Mouse (Mus musculus) intestine, embryonic 14.5 days (tissue): ENCODE measurements around the gene Klhl3. TPM values are rescaled to one million over a fixed set of nuclear protein-coding genes. Genes with fewer than 3 reads are reported as not detected.
A peak's percentile ranks its signal among the peaks of the same experiment; 100 is the strongest.

Experiments
- ATAC-seq: fragments of 200-750 bp; cut with Nextera tagmentation; replicated peaks from 2 replicates; pipeline ENCODE4 v1.8.0; 2017; ENCODE audit warnings: low read depth, moderate number of reproducible peaks, moderate TSS enrichment, moderate library complexity; ENCODE audit not compliant: low FRiP score, low TSS enrichment
- DNase-seq: peaks from one replicate; pipeline ENCODE4 v3.0.0-alpha.2; 2018; ENCODE audit warnings: low spot score
- H3K27ac ChIP-seq: fragments of 300-500 bp; sonication (generic); 2 replicates; pipeline ENCODE4 v1.5.1; 2014; ENCODE audit warnings: low read depth, mild to moderate bottlenecking, control low read depth
- H3K27me3 ChIP-seq: fragments of 300-500 bp; sonication (generic); replicated peaks from 2 replicates; pipeline ENCODE4 v1.6.1; 2014; ENCODE audit warnings: low read length, control low read depth; ENCODE audit not compliant: control insufficient read depth, insufficient read depth
- H3K36me3 ChIP-seq: fragments of 300-500 bp; sonication (generic); 2 replicates; pipeline ENCODE4 v1.6.1; 2014; ENCODE audit warnings: low read length, control low read depth; ENCODE audit not compliant: control insufficient read depth, insufficient read depth
- H3K4me1 ChIP-seq: fragments of 300-500 bp; sonication (generic); replicated peaks from 2 replicates; pipeline ENCODE4 v1.6.1; 2014; ENCODE audit warnings: low read length, control low read depth, mixed read lengths; ENCODE audit not compliant: control insufficient read depth, insufficient read depth
- H3K4me2 ChIP-seq: fragments of 300-500 bp; sonication (generic); 2 replicates; pipeline ENCODE4 v1.6.1; 2014; ENCODE audit warnings: low read length
- H3K4me3 ChIP-seq: fragments of 300-500 bp; sonication (generic); 2 replicates; pipeline ENCODE4 v1.5.1; 2014; ENCODE audit warnings: low read depth, low read length, control low read depth, mixed read lengths
- H3K9ac ChIP-seq: fragments of 300-500 bp; sonication (generic); 2 replicates; pipeline ENCODE4 v1.6.1; 2014; ENCODE audit warnings: mild to moderate bottlenecking, low read length
- H3K9me3 ChIP-seq: fragments of 300-500 bp; sonication (generic); 2 replicates; pipeline ENCODE4 v1.6.1; 2016; ENCODE audit warnings: low read length, control low read depth; ENCODE audit not compliant: control insufficient read depth
- WGBS: fragments of 180-500 bp; shearing (Covaris S2); extraction: QIAGEN DNeasy Blood & Tissue Kit; methylation state at CpG from one replicate; pipeline ENCODE4 v1.1.7; 2014; 5-methylcytosine and 5-hydroxymethylcytosine counted together
- polyA plus RNA-seq: library from polyadenylated mRNA; unstranded; fragments of >200 nt; fragmentation: Nextera tagmentation; extraction: Ambion mirVana; gene quantifications from 2 replicates; pipeline ENCODE4 v1.2.1, GENCODE M21; 2014

Klhl3 gene
- polyA plus RNA-seq, 1 experiment from 2014 or later, result 3.3 TPM

GRCm38 (mm10) chr13:58049121-58049520 lies 64.3 kb downstream of the Klhl3 start:
- H3K4me3 ChIP-seq, result no peak overlapping the region
- H3K27ac ChIP-seq, result no peak overlapping the region
- no peak for ATAC-seq
- WGBS, result 68% methylated on average over 5 of the region's 5 CpGs
- H3K4me1 ChIP-seq, result no peaks in the 10 kb centered on the region
- no peaks in the 10 kb centered on the region for H3K9me3 ChIP-seq
- no peak for DNase-seq
- no peak overlapping the region for H3K9ac ChIP-seq
- no peak overlapping the region for H3K4me2 ChIP-seq
- no peaks in the 10 kb centered on the region for H3K36me3 ChIP-seq
- no peaks in the 10 kb centered on the region for H3K27me3 ChIP-seq

DNA sequence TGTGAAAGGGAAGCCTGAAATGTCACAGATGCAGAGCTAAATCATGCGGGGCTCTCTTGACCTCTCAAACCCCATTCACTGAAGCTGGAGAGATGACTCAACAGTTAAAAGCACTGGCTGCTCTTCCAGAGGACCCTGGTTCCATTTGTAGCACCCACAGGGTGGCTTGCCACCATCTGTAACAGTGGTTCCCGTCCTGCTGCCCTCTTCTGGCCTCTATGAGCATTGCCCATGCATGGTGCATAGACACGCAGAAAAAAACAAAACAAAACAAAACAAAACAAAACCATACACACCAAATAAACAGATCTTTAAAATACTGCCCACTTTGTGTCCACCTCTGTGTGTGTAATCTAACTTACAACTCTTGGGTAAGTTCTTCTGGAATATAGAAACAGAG lies 65.3 kb downstream of the Klhl3 start:
- no peak for DNase-seq
- Histone ChIP-seq H3K9me3 (no peaks in the 10 kb centered on the region), H3K27ac (no peak overlapping the region), H3K36me3 (no peaks in the 10 kb centered on the region), H3K4me1 (no peaks in the 10 kb centered on the region), H3K4me3 (no peak overlapping the region), H3K9ac (no peak overlapping the region), H3K27me3 (no peaks in the 10 kb centered on the region), H3K4me2 (no peak overlapping the region)
- ATAC-seq, result no peak
- WGBS, result 86% methylated on average over 3 of the region's 3 CpGs

GRCm38 (mm10) chr13:58046178-58046577 lies 67.2 kb downstream of the Klhl3 start:
- no peaks in the 10 kb centered on the region for H3K4me1 ChIP-seq

GRCm38 (mm10) chr13:58045278-58045677 lies 68.1 kb downstream of the Klhl3 start:
- no peaks in the 10 kb centered on the region for H3K4me1 ChIP-seq
- no peaks in the 10 kb centered on the region for H3K36me3 ChIP-seq
- DNase-seq (no peak), ATAC-seq (no peak)
- no peak overlapping the region for H3K4me2 ChIP-seq
- H3K9me3 ChIP-seq, result no peaks in the 10 kb centered on the region
- no peak overlapping the region for H3K9ac ChIP-seq
- WGBS, result 62% methylated on average over 4 of the region's 4 CpGs
- H3K27ac ChIP-seq, result no peak overlapping the region
- no peak overlapping the region for H3K4me3 ChIP-seq
- H3K27me3 ChIP-seq, result no peaks in the 10 kb centered on the region

More at GRCm38 (mm10) chr13:58046178-58046577, 67.2 kb downstream of the Klhl3 start:
- no peaks in the 10 kb centered on the region for H3K9me3 ChIP-seq
- H3K4me3 ChIP-seq, result no peak overlapping the region
- 90% methylated on average over 7 of the region's 7 CpGs for WGBS
- H3K36me3 ChIP-seq, result no peaks in the 10 kb centered on the region
- DNase-seq, result no peak
- no peak overlapping the region for H3K9ac ChIP-seq
- H3K4me2 ChIP-seq, result no peak overlapping the region
- no peaks in the 10 kb centered on the region for H3K27me3 ChIP-seq
- ATAC-seq, result no peak
- no peak overlapping the region for H3K27ac ChIP-seq

- Histone ChIP-seq H3K36me3 (no peaks in the 10 kb centered on the region), H3K4me1 (no peaks in the 10 kb centered on the region), H3K4me2 (no peak overlapping the region), H3K27me3 (no peaks in the 10 kb centered on the region), H3K27ac (no peak overlapping the region), H3K9me3 (no peaks in the 10 kb centered on the region), H3K9ac (no peak overlapping the region), H3K4me3 (no peak overlapping the region)
- ATAC-seq (no peak), DNase-seq (no peak)
- 90% methylated on average over 8 of the region's 8 CpGs for WGBS
Measured at GRCm38 (mm10) chr13:58043278-58043677, 70.1 kb downstream of the Klhl3 start.

- Histone ChIP-seq H3K36me3 (0 out of 2 replicates have a peak, but pooled peaks cover under 1% of the 10 kb centered on the region), H3K4me1 (0 out of 2 replicates have a peak, but pooled peaks cover 2% of the 10 kb centered on the region), H3K9me3 (no peaks in the 10 kb centered on the region), H3K9ac (no peak overlapping the region), H3K4me3 (no peak overlapping the region), H3K4me2 (no peak overlapping the region), H3K27ac (no peak overlapping the region), H3K27me3 (no peaks in the 10 kb centered on the region)
- WGBS, result 64% methylated on average over 10 of the region's 10 CpGs
- no peak for DNase-seq
- ATAC-seq, result no peak
Measured at GRCm38 (mm10) chr13:58040112-58040511, 73.3 kb downstream of the Klhl3 start.

- WGBS, result 85% methylated on average over 8 of the region's 8 CpGs
- DNase-seq (no peak), ATAC-seq (no peak)
- 0 out of 2 replicates have a peak, but pooled peaks cover 2% of the 10 kb centered on the region for H3K4me1 ChIP-seq
- H3K4me3 ChIP-seq, result no peak overlapping the region
- no peaks in the 10 kb centered on the region for H3K9me3 ChIP-seq
- H3K27me3 ChIP-seq, result no peaks in the 10 kb centered on the region
- H3K9ac ChIP-seq, result no peak overlapping the region
- H3K4me2 ChIP-seq, result no peak overlapping the region
- H3K27ac ChIP-seq, result no peak overlapping the region
- 0 out of 2 replicates have a peak, but pooled peaks cover 2% of the 10 kb centered on the region for H3K36me3 ChIP-seq
Measured at GRCm38 (mm10) chr13:58037506-58037905, 75.9 kb downstream of the Klhl3 start.

DNA sequence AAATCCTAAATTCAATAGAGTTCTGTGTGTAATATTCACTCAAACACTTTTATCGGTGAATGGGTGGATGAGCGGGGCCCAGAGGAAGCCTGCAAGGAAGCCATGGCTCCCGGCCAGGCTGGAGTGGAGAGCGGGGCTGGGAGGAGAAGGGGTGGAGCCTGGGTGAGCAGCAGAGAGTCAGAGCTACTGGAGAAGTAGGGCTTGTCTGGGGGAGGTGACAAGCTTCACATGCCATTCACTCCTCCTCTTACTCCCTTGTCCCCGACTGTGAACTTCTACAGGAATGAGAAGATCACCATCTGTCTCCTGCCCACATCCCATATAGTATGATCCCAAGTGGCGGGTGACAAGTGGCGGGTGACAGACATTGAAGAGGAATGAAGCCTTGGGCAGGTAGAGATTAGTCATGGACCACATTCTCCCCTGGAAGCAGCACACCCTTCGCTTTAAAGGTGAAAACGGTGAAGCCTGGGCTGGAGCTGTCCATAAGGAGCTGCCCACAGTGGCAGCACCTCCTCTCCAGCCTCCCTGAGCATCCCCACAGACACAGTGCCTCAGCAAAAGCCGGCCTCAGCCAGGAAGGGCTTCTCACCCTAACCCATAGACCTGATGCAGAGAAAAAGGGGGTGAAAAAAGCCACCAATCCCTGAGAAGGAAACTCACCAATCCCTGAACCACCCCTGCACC lies 77.8 kb downstream of the Klhl3 start:
- Histone ChIP-seq H3K36me3 (0 out of 2 replicates have a peak, but pooled peaks cover 2% of the 10 kb centered on the region), H3K4me1 (0 out of 2 replicates have a peak, but pooled peaks cover 2% of the 10 kb centered on the region), H3K9ac (no peak overlapping the region), H3K27ac (no peak overlapping the region), H3K4me3 (no peak overlapping the region), H3K4me2 (no peak overlapping the region), H3K9me3 (no peaks in the 10 kb centered on the region), H3K27me3 (no peaks in the 10 kb centered on the region)
- DNase-seq (no peak), ATAC-seq (0 out of 2 replicates have a peak, but pooled peaks have one; percentile 52)
- WGBS, result 54% methylated on average over 10 of the region's 10 CpGs

- H3K4me2 ChIP-seq, result no peak overlapping the region
- WGBS, result 94% methylated on average over 3 of the region's 3 CpGs
- H3K36me3 ChIP-seq, result 0 out of 2 replicates have a peak, but pooled peaks cover 2% of the 10 kb centered on the region
- no peak overlapping the region for H3K4me3 ChIP-seq
- H3K9ac ChIP-seq, result no peak overlapping the region
- 0 out of 2 replicates have a peak, but pooled peaks cover 2% of the 10 kb centered on the region for H3K4me1 ChIP-seq
- no peaks in the 10 kb centered on the region for H3K9me3 ChIP-seq
- ATAC-seq, result no peak
- no peak overlapping the region for H3K27ac ChIP-seq
- DNase-seq, result no peak
- no peaks in the 10 kb centered on the region for H3K27me3 ChIP-seq
Measured at GRCm38 (mm10) chr13:58034985-58035384, 78.4 kb downstream of the Klhl3 start.
